Mouse (Mus musculus): ENCODE measurements at regions not wholly inside any gene's neighbourhood (a gene's known extent, or its start where the extent isn't known, plus 50 kb on each side); places are given as distances from the start of the nearest gene placed in this dataset.
A peak's percentile ranks its signal among the peaks of the same experiment; 100 is the strongest.
"Not testable (repeated sequence)": the region's sequence is repeated elsewhere in the genome, so short reads cannot be mapped to it uniquely, and the experiment has no call there.

DNA sequence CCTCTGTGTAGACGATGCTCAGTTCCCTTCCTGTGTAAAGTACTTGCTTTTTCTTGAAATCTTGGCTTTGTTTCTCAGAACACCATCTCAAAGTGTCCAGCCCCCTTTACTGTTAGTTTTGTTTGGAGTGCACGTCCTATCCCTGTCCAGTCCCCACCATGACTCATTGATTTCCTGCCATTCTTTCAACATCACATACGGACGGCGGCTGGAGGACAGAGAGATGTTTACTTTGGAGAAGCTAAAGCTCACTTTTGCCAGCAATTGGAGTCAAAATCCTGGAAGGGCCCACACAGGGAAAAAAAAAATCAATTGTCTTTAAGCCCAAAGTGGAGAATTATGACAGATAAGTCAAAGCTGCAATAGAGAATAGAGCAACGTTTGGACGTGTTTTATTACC, 51.8 kb downstream of the Gm5426 start:
- DNase-seq (ENCODE audit: low spot score in 2 of 2) = no peak

GRCm38 (mm10) chr10:96190168-96190987, 54.0 kb downstream of the Gm5426 start:
- DNase-seq (ENCODE audit: low spot score in 2 of 2) = peak; percentile 7 to 11

DNA sequence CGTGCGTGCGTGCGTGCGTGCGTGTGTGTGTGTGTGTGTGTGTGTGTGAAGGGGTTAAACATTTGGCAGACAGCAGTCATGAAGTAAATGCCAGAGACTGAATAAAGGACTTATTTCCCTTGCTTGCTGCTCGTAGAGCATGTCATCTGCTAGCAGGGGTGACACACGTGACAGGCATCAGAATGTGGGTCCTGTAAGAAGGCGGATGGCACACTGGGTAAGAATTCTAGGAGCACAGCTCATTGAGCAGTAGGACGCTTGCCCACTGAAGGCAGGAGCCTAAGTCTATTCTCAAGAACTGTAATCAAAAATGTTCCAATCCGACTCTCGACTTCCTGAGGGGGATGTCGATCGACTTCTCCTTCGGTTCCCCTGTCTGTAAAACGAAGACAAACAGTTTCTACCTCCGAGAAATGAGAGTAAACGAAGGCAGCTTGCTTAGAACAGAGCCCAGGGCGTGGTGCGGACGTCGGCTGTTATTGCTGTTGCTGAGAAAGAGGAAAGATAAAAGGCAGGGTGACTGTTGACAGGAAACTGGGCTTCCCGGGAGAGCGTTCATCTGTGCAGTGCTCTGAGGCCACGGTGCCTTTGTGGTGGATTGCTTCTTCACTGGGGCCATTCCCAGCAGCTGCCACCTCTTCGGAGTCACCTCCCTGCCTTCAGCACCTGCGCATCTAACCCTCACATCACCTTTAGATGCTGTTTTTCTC, 64.7 kb downstream of the Gm5426 start:
- no peak for DNase-seq (ENCODE audit: low spot score in 2 of 2)

DNA sequence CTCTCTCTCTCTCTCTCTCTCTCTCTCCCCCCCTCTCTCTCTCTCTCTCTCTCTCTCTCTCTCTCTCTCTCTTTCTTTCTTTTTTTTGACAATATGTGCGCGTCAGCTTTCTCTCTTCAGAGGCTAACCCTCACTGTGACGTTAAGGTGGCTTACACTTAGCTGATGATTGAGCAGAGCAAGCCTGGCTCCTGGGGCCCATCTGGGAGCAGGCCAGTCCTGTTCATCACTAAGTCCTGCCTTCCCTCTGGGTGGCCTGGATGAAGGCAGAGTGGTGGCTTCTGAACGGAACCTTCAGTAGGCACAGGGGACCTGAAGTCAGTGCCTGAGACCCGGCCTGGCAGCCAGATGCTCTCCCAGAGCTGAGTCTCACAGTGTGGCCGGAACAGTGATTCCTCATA, 65.5 kb downstream of the Gm5426 start:
- DNase-seq (ENCODE audit: low spot score in 2 of 2) = no peak

GRCm38 (mm10) chr10:96202871-96203270, 66.5 kb downstream of the Gm5426 start:
- no peak for DNase-seq (ENCODE audit: low spot score in 2 of 2)

DNA sequence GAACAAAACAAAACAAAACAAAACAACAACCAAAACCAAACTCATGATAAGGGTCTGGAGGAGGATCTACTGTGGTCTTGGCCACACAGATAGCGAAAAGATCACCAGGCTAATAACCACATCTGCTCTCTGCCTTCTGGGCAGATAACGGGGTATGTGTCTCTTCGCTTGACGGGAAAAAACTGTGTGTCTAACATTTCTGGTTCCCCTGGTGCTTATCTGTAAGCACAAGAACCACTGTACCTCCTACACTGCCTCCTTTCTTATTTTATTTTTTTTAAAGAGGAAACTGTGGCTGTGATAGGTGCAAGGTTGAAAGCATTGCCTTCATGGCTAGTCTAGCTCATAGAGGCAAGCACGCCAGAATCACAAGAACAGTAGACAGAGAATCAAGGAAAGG, 67.8 kb downstream of the Gm5426 start:
- DNase-seq (ENCODE audit: low spot score in 2 of 2) = no peak

GRCm38 (mm10) chr10:96209171-96209570, 72.8 kb downstream of the Gm5426 start:
- no peak for DNase-seq (ENCODE audit: low spot score in 2 of 2)

DNA sequence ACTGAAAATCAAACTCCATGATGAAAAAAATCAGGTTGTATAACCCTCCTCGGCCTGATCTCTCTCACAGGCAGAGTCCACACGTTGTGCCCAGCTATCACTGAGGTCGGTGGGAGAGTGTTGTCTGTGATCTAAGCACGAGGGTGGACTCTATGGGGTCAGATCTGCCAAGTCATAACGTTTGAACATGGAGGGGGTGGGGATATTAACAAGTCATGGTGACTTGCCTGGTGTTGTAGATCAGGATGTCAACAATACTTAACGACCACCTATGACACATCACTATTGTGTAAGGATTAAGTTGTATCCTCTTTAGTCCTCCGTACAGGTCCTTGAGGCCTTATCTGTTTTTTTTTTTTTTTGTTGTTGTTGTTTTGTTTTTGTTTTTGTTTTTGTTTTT, 74.8 kb downstream of the Gm5426 start:
- DNase-seq (ENCODE audit: low spot score in 2 of 2) = no peak

DNA sequence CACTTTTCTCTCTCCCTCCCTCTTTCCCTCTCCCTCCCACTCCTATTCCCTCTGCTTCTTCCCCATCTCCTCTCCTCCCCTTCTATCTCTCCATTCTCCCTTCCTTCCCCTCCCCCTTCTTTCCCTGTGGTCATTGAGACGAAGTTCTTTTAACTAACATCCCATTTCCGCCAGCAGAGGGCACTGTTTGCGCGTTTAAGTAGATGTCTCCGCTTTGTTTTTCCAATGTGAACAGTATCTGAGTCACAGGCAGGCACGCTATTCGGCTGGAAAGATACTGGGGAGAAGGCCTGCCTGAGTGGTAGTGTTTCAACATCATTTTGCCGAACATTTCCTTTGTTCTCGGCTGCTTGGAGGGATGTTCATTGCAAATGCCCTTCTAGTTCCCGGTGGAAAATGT, 77.5 kb downstream of the Gm5426 start:
- peak; percentile 88 to 96 for DNase-seq (ENCODE audit: low spot score in 2 of 2)

- no peak for DNase-seq (ENCODE audit: low spot score in 2 of 2)
Measured at GRCm38 (mm10) chr10:96214285-96214684, 77.9 kb downstream of the Gm5426 start.

- DNase-seq (ENCODE audit: low spot score in 2 of 2) = peak; percentile 16 to 25
Measured at GRCm38 (mm10) chr10:96214946-96215345, 78.5 kb downstream of the Gm5426 start.

DNA sequence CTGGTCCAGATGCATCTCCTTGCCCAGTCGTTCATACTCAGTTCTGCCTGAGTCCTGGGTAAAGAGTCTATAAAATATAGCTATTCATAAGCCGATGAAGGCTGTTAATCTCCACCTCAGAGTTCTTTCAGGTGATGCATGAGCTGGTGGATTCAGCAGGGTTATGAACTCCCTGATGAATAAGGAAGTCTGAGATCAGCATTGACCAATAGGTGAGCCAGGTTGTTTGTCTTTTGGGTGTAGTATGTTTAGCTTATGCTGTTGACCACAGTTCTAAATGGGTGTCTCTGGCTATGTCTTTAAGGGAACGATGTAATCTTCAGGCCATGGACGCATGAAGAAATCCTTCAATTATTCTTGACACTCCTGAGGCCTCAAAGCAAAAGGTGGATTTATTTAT, 84.3 kb downstream of the Gm5426 start:
- DNase-seq (ENCODE audit: low spot score in 2 of 2) = no peak

GRCm38 (mm10) chr10:96230391-96230790, 94.0 kb downstream of the Gm5426 start:
- no peak for DNase-seq (ENCODE audit: low spot score in 2 of 2)

- no peak for DNase-seq (ENCODE audit: low spot score in 2 of 2)
Measured at GRCm38 (mm10) chr10:96231309-96231708, 94.9 kb downstream of the Gm5426 start.

- DNase-seq (ENCODE audit: low spot score in 2 of 2) = no peak
Measured at GRCm38 (mm10) chr10:96232889-96233288, 96.5 kb downstream of the Gm5426 start.

- DNase-seq (ENCODE audit: low spot score in 2 of 2) = no peak
Measured at GRCm38 (mm10) chr10:96234564-96235412, 98.4 kb downstream of the Gm5426 start.

- not testable (repeated sequence) for DNase-seq (ENCODE audit: low spot score in 2 of 2)
Measured at GRCm38 (mm10) chr10:96236031-96236430, 99.6 kb downstream of the Gm5426 start.

GRCm38 (mm10) chr10:96236777-96237373, 100.5 kb downstream of the Gm5426 start:
- DNase-seq (ENCODE audit: low spot score in 2 of 2) = no peak

GRCm38 (mm10) chr10:96237572-96238130, 101.2 kb downstream of the Gm5426 start:
- no peak for DNase-seq (ENCODE audit: low spot score in 2 of 2)

DNA sequence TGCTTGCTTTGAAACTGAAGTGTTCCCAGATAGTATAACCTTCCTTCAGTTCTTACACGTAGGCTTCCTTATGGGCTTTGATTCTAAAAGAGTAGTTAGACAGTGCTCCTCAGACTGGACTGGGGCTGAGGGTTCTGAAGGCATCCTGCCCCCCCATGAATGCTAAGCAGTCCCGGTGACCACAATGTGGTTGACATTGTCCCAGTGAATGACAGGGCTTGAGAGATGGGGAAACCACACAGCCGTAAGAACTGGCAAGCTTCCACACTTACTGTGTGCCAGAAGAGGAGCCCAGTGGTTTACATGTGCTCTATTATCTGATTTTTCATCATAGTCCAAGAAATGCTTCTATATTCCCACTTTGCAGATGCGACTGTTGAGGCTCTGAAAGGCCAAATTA, 101.8 kb downstream of the Gm5426 start:
- DNase-seq (ENCODE audit: low spot score in 2 of 2) = no peak

DNA sequence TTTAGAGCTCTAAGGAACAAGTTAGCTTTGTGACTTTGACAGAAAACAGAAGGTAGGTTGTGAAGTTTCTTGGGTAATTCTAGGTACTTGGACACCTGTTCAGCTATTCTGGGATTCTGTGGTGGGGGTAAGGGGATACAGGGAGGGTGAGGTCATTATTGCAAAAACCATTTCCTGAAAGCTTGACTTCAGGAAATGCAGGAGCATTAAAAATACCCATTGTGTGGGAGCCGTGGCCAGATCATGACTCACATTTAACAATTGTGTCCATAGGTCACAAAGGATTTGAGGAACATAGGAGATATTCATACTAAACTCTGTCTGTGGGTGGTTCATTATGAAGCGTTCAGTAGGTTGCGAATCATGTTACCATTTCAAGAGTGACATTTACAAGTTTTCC, 102.4 kb downstream of the Gm5426 start:
- DNase-seq (ENCODE audit: low spot score in 2 of 2) = no peak
